Mouse (Mus musculus): ENCODE results near the gene Baz2b. TPM values are rescaled to one million over a fixed set of nuclear protein-coding genes. Genes with fewer than 3 reads are reported as not detected.
A peak's percentile ranks its signal among the peaks of the same experiment; 100 is the strongest.

The Baz2b gene
- polyA plus RNA-seq, 1 experiment from 2014 or later = 57.2 TPM

DNA sequence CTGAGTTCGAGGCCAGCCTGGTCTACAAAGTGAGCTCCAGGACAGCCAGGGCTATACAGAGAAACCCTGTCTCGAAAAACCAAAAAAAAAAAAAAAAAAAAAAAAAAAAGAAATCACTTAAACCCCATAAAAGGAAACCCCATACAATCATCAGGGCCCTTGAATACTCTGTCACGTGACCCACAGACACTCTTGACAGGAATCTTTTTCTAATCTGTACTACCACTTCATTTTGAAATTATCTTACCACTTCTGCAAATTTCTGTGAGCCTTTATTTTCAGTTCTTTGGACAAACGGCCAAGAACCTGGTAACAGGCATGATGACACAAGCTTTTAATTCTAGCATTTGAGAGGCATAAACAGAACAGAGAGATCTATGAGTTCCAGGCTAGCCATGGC lies 34.6 kb downstream of the Baz2b start:
- Histone ChIP-seq H3K4me2 (no peak overlapping the region), H3K4me3 (ENCODE audit: low read depth, low read length) (no peak overlapping the region), H3K4me1 (ENCODE audit: insufficient read depth) (no peaks in the 10 kb centered on the region), H3K9me3 (ENCODE audit: low read depth, low read length) (no peaks in the 10 kb centered on the region), H3K36me3 (ENCODE audit: insufficient read depth) (no peaks in the 10 kb centered on the region), H3K27ac (ENCODE audit: low read depth) (no peak overlapping the region), H3K27me3 (ENCODE audit: insufficient read depth, low read length) (no peaks in the 10 kb centered on the region), H3K9ac (no peak overlapping the region)
- WGBS = 73% methylated on average over 3 of the region's 4 CpGs
- ATAC-seq (ENCODE audit: insufficient read depth) = no peak
- DNase-seq = no peak
- no peak for TF ChIP-seq CTCF (IDR thresholded peaks at IDR 0.05; ENCODE audit: low read depth)

DNA sequence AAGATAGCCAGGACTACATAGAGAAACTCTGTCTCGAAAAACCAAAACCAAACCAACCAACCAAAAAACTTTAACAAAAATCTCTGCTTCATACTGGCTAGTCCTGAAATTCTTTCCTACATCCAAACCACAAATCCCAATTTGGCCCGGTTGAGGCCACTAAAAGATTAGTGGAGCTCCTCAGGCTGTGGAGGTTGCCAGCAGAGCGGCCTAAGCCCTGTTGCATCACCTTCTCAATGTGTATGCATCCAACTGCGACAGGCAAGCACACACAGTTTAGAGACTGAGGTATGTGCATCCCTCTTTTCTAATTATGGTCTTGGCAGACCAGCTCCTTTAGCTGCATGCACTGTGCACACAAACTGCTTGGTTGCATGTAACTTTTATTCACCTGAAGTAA lies 36.0 kb downstream of the Baz2b start:
- Histone ChIP-seq H3K9ac (no peak overlapping the region), H3K4me1 (ENCODE audit: insufficient read depth) (no peaks in the 10 kb centered on the region), H3K36me3 (ENCODE audit: insufficient read depth) (no peaks in the 10 kb centered on the region), H3K4me2 (no peak overlapping the region), H3K9me3 (ENCODE audit: low read depth, low read length) (no peaks in the 10 kb centered on the region), H3K27me3 (ENCODE audit: insufficient read depth, low read length) (no peaks in the 10 kb centered on the region), H3K27ac (ENCODE audit: low read depth) (no peak overlapping the region), H3K4me3 (ENCODE audit: low read depth, low read length) (no peak overlapping the region)
- WGBS = 94% methylated on average over 4 of the region's 4 CpGs
- TF ChIP-seq CTCF (IDR thresholded peaks at IDR 0.05; ENCODE audit: low read depth) = no peak
- DNase-seq (no peak), ATAC-seq (ENCODE audit: insufficient read depth) (no peak)

DNA sequence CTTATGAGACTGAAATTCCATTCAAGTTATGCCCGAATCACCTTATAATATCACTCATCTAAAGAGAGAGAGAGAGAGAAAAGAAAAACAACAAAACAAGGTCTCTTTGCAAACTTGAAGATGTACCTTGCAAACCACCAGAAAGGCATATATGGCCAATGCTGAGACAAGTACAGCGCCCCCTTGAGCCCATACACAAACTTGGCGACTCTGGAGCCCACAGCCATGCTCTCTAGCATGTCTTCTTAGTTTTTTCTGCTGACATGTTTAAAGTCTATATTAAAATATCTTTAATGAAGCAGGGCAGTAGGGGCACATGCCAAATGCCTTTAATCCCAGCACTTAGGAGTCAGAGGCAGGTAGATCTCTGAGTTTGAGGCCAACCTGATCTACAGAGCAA lies 36.4 kb downstream of the Baz2b start:
- Histone ChIP-seq H3K27ac (ENCODE audit: low read depth) (no peak overlapping the region), H3K9me3 (ENCODE audit: low read depth, low read length) (no peaks in the 10 kb centered on the region), H3K4me1 (ENCODE audit: insufficient read depth) (no peaks in the 10 kb centered on the region), H3K4me3 (ENCODE audit: low read depth, low read length) (no peak overlapping the region), H3K4me2 (no peak overlapping the region), H3K27me3 (ENCODE audit: insufficient read depth, low read length) (no peaks in the 10 kb centered on the region), H3K36me3 (ENCODE audit: insufficient read depth) (no peaks in the 10 kb centered on the region), H3K9ac (no peak overlapping the region)
- TF ChIP-seq CTCF (IDR thresholded peaks at IDR 0.05; ENCODE audit: low read depth) = no peak
- no peak for DNase-seq
- no peak for ATAC-seq (ENCODE audit: insufficient read depth)
- WGBS = 54% methylated on average over 3 of the region's 3 CpGs

DNA sequence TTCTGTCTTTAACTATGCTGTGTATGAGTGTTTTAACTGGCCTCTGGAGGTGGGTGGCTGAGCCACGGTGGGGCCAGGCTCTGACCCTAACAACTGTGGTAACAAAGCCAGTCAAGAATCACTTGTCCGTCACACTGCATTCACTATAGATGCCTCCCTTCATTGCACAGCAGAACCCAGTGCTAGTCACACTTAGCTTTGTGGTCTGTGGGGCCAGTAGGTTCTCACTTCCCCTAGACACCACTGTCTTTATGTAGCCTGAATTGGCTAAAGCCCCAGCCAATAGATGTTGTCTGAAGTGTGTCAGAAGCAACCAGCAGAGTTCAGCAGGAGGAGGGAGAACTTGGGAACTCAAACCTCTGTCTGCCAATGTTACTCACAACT lies 37.1 kb downstream of the Baz2b start:
- no peaks in the 10 kb centered on the region for H3K9me3 ChIP-seq (ENCODE audit: low read depth, low read length)
- ATAC-seq (ENCODE audit: insufficient read depth) (no peak), DNase-seq (no peak)
- no peak for TF ChIP-seq CTCF (IDR thresholded peaks at IDR 0.05; ENCODE audit: low read depth)
- H3K27me3 ChIP-seq (ENCODE audit: insufficient read depth, low read length) = no peaks in the 10 kb centered on the region
- H3K4me3 ChIP-seq (ENCODE audit: low read depth, low read length) = no peak overlapping the region
- H3K36me3 ChIP-seq (ENCODE audit: insufficient read depth) = no peaks in the 10 kb centered on the region
- H3K4me1 ChIP-seq (ENCODE audit: insufficient read depth) = no peaks in the 10 kb centered on the region
- no peak overlapping the region for H3K27ac ChIP-seq (ENCODE audit: low read depth)
- no peak overlapping the region for H3K9ac ChIP-seq
- WGBS = 80% methylated on average over 2 of the region's 2 CpGs
- no peak overlapping the region for H3K4me2 ChIP-seq

DNA sequence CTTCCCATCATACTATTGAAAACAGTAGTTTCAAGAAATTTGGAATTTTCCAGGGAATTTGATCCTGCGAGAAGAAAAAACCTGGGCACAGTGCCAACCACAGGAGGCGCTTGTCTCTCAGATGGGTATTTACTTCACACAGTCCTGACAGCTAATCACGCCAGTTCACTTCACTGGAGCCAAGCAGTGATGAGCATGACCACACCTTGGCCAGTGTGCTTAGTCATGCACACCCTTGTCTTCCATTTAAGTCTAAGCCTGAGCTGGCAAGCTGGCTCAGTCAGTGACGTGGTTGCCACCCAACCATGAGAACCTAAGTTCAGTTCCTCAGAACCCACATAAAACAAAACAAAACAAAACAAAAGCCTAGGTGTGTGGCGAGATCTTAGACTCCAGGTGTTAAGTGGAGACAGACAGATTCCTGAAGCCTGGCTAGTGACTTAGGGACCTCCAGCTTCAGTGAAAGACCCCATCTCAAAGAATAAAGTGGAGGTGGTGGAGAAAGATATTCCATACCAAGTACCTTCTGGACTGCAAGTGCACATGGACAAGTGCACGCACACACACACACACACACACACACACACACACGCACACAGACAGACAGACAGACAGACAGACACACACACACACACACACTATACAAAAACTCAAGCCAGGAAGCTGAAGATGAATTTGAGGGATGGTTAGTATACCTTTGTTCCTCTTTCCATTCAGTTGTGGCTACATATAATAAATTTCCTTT lies 37.7 kb downstream of the Baz2b start:
- Histone ChIP-seq H3K27ac (ENCODE audit: low read depth) (no peak overlapping the region), H3K9ac (no peak overlapping the region), H3K36me3 (ENCODE audit: insufficient read depth) (no peaks in the 10 kb centered on the region), H3K4me1 (ENCODE audit: insufficient read depth) (no peaks in the 10 kb centered on the region), H3K4me2 (no peak overlapping the region), H3K9me3 (ENCODE audit: low read depth, low read length) (no peaks in the 10 kb centered on the region), H3K27me3 (ENCODE audit: insufficient read depth, low read length) (no peaks in the 10 kb centered on the region), H3K4me3 (ENCODE audit: low read depth, low read length) (no peak overlapping the region)
- WGBS = 54% methylated on average over 7 of the region's 7 CpGs
- no peak for ATAC-seq (ENCODE audit: insufficient read depth)
- TF ChIP-seq CTCF (IDR thresholded peaks at IDR 0.05; ENCODE audit: low read depth) = peak; percentile 4; the same call in 1 of the 2 replicates
- peak; percentile 47 for DNase-seq

DNA sequence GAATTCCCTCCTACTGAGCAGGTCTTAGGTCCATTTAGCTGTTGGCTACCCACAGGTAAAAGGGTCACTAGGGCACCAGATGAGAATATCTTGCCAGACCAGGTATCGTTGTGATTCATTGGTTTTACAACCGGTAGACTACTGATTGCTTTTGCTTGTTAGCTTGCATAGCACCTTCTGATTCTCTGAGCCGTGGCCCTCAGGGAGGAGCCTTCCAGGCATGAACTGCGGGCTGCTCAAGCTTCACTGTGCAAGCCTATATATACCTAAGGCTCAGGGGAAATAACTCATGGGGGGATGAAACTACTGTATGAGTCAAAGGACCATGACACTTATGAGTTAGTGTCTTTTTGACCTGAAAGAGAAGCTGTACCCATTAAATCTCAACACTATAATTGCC lies 42.8 kb downstream of the Baz2b start:
- Histone ChIP-seq H3K4me2 (no peak overlapping the region), H3K9ac (no peak overlapping the region), H3K27me3 (ENCODE audit: insufficient read depth, low read length) (no peaks in the 10 kb centered on the region), H3K36me3 (ENCODE audit: insufficient read depth) (no peaks in the 10 kb centered on the region), H3K4me3 (ENCODE audit: low read depth, low read length) (no peak overlapping the region), H3K27ac (ENCODE audit: low read depth) (no peak overlapping the region), H3K4me1 (ENCODE audit: insufficient read depth) (no peaks in the 10 kb centered on the region), H3K9me3 (ENCODE audit: low read depth, low read length) (no peaks in the 10 kb centered on the region)
- no peak for TF ChIP-seq CTCF (IDR thresholded peaks at IDR 0.05; ENCODE audit: low read depth)
- 90% methylated on average over 4 of the region's 4 CpGs for WGBS
- ATAC-seq (ENCODE audit: insufficient read depth) (no peak), DNase-seq (no peak)

DNA sequence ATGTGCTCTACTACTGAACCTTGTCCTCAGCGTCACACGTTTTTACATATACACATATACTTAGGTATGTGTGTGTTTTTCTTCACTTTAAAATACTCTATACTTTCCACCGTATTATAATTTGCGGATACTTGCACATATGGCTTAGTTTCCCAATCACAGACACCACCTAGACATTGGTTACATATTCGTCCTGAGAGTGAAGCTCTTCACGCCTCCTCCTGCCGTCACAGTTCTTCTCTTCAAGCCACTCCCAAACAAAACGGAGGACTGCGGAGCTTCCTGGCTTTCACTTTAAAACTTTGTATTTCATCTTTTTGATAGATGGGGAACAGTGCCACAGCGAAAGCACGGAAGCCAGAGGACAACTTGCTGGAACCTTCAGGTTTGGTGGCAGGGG lies 44.0 kb downstream of the Baz2b start:
- no peak overlapping the region for H3K4me3 ChIP-seq (ENCODE audit: low read depth, low read length)
- ATAC-seq (ENCODE audit: insufficient read depth) (no peak), DNase-seq (no peak)
- H3K9me3 ChIP-seq (ENCODE audit: low read depth, low read length) = no peaks in the 10 kb centered on the region
- TF ChIP-seq CTCF (IDR thresholded peaks at IDR 0.05; ENCODE audit: low read depth) = no peak
- no peak overlapping the region for H3K4me2 ChIP-seq
- H3K36me3 ChIP-seq (ENCODE audit: insufficient read depth) = no peaks in the 10 kb centered on the region
- H3K4me1 ChIP-seq (ENCODE audit: insufficient read depth) = no peaks in the 10 kb centered on the region
- H3K9ac ChIP-seq = no peak overlapping the region
- no peak overlapping the region for H3K27ac ChIP-seq (ENCODE audit: low read depth)
- 84% methylated on average over 11 of the region's 11 CpGs for WGBS
- no peaks in the 10 kb centered on the region for H3K27me3 ChIP-seq (ENCODE audit: insufficient read depth, low read length)
